Mouse (Mus musculus): Measurements from ENCODE around the gene Grn. TPM values are rescaled to one million over a fixed set of nuclear protein-coding genes. Genes with fewer than 3 reads are reported as not detected.
A peak's percentile ranks its signal among the peaks of the same experiment; 100 is the strongest.

The Grn gene
- polyA plus RNA-seq, 1 experiment from 2014 or later, result 75.2 TPM

DNA sequence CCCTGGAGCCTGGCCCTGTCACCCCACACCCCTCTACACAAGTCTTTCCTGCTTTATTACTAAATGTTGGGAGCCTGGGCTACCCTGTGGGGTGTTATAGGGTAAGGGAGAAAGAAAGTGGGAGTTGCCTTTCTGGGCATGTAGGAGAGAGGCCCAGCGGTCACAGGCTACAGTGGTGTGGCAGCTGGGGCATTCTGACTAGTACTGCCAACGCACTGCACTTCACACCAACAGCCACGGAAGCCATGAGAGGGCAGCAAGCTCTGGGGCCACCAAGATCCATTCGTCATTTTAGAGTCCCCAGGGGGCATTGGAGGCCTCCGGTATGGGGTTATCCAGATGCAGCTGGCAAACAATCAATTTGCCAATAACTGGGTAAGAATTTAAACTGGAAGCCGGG is 12.0 kb downstream of the Grn start:
- H3K4me3 ChIP-seq, result no peak overlapping the region
- no peak overlapping the region for H3K4me2 ChIP-seq
- H3K4me1 ChIP-seq, result peaks cover 51% of the 10 kb centered on the region
- no peak overlapping the region for H3K9ac ChIP-seq
- H3K36me3 ChIP-seq (replicated peaks), result peaks cover 26% of the 10 kb centered on the region
- no peak overlapping the region for H3K27ac ChIP-seq
- H3K9me3 ChIP-seq, result no peaks in the 10 kb centered on the region
- H3K27me3 ChIP-seq (replicated peaks), result no peaks in the 10 kb centered on the region
- WGBS, result 90% methylated on average over 6 of the region's 6 CpGs
- ATAC-seq (replicated peaks), result no peak

DNA sequence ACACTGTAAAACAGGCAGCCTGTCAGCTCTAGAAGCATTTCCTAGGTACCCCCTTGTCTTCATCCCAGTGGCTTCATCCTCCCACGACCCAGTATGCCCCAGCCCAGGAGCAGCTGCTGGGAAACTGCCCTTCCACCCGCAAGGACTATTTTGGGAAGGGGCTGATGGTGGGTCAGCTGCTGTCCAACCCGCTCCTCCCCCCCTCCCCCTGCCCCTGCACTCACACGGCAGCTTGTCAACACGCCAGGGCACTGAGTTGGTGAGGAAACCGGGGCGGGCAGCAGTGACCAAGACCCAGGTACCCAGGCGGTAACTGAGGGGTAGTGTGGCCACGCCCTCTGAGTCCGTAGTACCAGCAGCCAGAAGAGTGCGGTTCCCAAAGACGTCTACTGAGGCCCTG is 13.6 kb downstream of the Grn start:
- Histone ChIP-seq H3K27ac (no peak overlapping the region), H3K4me1 (peaks cover 46% of the 10 kb centered on the region), H3K4me3 (no peak overlapping the region), H3K36me3 (replicated peaks) (peaks cover 26% of the 10 kb centered on the region), H3K27me3 (replicated peaks) (no peaks in the 10 kb centered on the region), H3K9ac (no peak overlapping the region), H3K9me3 (no peaks in the 10 kb centered on the region), H3K4me2 (peak overlapping the region; percentile 5; the same call in 1 of the 2 replicates)
- WGBS, result 70% methylated on average over 12 of the region's 12 CpGs
- ATAC-seq (replicated peaks), result no peak

DNA sequence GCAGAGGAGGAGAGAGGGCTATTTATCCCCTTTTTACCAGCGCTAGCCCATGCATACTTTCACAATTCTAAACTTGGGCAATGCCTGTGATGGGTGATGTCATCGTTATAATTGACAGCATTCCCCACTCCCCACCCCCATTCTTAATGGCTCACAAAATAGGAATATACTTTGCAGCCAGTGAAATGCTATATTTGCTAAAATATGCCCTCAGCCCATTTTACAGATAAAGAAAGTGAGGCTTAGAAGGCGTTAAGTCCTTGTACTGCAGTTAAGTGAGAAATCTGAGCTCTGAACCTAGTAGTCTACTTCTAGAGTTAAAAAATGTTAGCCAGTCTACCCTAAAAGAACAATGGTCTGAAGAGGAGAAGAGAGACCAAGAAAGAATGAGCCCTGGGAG is 14.2 kb downstream of the Grn start:
- 75% methylated on average over 3 of the region's 3 CpGs for WGBS

DNA sequence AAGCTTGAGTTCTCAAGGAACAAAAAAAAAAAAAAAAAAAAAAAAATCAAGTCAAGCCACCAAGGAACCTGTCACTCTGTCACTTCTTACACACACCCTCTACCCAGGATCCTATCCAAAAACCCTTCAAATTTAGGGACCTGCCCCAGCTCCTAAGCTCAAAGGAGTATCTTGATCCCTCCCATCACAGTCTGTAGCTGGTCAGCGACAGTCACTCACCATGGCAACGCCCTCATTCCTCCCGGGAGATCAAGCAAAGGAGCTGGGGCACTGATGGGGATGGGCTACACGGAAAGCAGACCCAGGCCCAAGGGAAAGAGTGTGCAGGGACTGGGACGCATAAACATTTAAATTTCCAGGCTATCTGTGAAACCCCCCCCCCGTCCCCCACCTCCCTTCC is 14.7 kb downstream of the Grn start:
- peak overlapping the region; percentile 99 for H3K9ac ChIP-seq
- WGBS, result 7% methylated on average over 6 of the region's 6 CpGs
- peak overlapping the region; percentile 99 for H3K27ac ChIP-seq

More for the DNA sequence above, 14.2 kb downstream of the Grn start:
- Histone ChIP-seq H3K27ac (no peak overlapping the region), H3K4me2 (peak overlapping the region; percentile 85; the same call in 1 of the 2 replicates), H3K4me1 (peaks cover 44% of the 10 kb centered on the region), H3K27me3 (replicated peaks) (no peaks in the 10 kb centered on the region; the same call in 1 of the 2 replicates), H3K9me3 (no peaks in the 10 kb centered on the region), H3K36me3 (replicated peaks) (peaks cover 23% of the 10 kb centered on the region), H3K4me3 (peak overlapping the region; percentile 97; the same call in 1 of the 2 replicates), H3K9ac (no peak overlapping the region)
- no peak for ATAC-seq (replicated peaks)

DNA sequence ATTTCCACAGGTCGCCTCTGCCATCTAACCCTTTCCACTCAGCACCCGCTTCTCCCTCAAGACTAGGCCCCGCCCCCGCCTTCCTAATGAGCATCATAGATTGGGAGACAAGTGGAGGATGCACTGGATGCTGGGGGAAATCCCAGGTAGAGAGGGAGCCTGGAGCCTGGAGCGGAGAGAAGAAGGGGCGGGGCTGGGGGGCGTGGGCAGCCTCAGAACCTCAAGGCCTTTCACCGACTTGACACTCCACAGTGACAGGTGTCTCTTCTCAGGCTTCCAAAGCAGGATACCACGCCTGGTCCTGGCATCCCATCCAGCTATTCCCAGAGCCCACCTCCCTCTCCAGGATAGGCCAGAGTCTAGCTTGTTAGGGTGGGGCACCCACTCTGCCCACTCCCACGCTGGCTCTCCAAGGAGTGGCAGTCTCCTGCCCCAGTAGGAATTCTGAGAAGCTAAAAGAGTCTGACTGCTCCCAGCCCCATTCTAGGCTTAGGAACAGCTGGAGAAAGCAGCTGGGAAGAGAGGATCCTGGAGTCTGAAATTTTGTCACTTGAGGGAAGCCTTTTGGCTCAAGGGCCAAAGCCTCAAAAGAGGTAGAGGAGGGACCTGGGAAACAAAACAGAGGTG is 15.3 kb downstream of the Grn start:
- 13% methylated on average over 10 of the region's 10 CpGs for WGBS
- peak overlapping the region; percentile 85 for H3K4me2 ChIP-seq
- ATAC-seq (replicated peaks), result no peak

More for the DNA sequence above, 14.7 kb downstream of the Grn start:
- H3K4me1 ChIP-seq, result peaks cover 44% of the 10 kb centered on the region
- peak overlapping the region; percentile 97 for H3K4me3 ChIP-seq
- peak overlapping the region; percentile 85 for H3K4me2 ChIP-seq
- no peaks in the 10 kb centered on the region; the same call in 1 of the 2 replicates for H3K27me3 ChIP-seq (replicated peaks)
- no peak for ATAC-seq (replicated peaks)
- no peaks in the 10 kb centered on the region for H3K9me3 ChIP-seq
- H3K36me3 ChIP-seq (replicated peaks), result peaks cover 19% of the 10 kb centered on the region; the same call in 1 of the 2 replicates

DNA sequence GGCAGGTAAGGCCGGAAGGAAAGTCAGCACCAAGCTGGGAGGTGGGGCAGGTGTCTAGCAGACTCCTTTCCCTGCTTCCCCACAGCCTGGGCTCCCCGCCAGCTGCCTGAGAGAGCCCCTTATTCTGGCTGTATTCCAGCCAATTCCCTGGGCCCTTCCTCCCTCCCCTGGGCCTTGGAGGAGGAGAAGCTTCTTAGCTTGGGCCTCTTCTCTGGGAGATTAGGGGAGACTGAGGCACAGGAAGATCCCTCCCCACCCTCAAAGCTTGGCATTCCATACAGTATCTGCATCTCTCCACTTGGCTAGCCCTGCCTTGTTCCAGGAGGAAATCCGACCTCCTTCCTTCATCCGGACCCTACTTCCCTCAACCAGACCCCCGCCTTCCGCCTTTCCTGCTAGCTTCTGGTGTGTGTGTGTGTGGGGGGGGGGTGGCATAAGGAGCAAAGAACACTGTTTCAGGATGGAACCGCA is 15.8 kb downstream of the Grn start:
- peak overlapping the region; percentile 99 for H3K9ac ChIP-seq
- H3K4me1 ChIP-seq, result peaks cover 44% of the 10 kb centered on the region
- H3K4me3 ChIP-seq, result peak overlapping the region; percentile 97
- H3K27ac ChIP-seq, result peak overlapping the region; percentile 99
- no peaks in the 10 kb centered on the region for H3K9me3 ChIP-seq
- peak overlapping the region; percentile 85 for H3K4me2 ChIP-seq
- WGBS, result 4% methylated on average over 7 of the region's 7 CpGs
- H3K27me3 ChIP-seq (replicated peaks), result no peaks in the 10 kb centered on the region; the same call in 1 of the 2 replicates
- peak; percentile 34; the same call in 1 of the 2 replicates for ATAC-seq (replicated peaks)
- peaks cover 9% of the 10 kb centered on the region; the same call in 1 of the 2 replicates for H3K36me3 ChIP-seq (replicated peaks)

More for the DNA sequence above, 15.3 kb downstream of the Grn start:
- peak overlapping the region; percentile 99 for H3K9ac ChIP-seq
- no peaks in the 10 kb centered on the region for H3K9me3 ChIP-seq
- H3K4me3 ChIP-seq, result peak overlapping the region; percentile 97
- H3K4me1 ChIP-seq, result peaks cover 44% of the 10 kb centered on the region
- peak overlapping the region; percentile 99 for H3K27ac ChIP-seq
- peaks cover 13% of the 10 kb centered on the region; the same call in 1 of the 2 replicates for H3K36me3 ChIP-seq (replicated peaks)
- H3K27me3 ChIP-seq (replicated peaks), result no peaks in the 10 kb centered on the region; the same call in 1 of the 2 replicates

DNA sequence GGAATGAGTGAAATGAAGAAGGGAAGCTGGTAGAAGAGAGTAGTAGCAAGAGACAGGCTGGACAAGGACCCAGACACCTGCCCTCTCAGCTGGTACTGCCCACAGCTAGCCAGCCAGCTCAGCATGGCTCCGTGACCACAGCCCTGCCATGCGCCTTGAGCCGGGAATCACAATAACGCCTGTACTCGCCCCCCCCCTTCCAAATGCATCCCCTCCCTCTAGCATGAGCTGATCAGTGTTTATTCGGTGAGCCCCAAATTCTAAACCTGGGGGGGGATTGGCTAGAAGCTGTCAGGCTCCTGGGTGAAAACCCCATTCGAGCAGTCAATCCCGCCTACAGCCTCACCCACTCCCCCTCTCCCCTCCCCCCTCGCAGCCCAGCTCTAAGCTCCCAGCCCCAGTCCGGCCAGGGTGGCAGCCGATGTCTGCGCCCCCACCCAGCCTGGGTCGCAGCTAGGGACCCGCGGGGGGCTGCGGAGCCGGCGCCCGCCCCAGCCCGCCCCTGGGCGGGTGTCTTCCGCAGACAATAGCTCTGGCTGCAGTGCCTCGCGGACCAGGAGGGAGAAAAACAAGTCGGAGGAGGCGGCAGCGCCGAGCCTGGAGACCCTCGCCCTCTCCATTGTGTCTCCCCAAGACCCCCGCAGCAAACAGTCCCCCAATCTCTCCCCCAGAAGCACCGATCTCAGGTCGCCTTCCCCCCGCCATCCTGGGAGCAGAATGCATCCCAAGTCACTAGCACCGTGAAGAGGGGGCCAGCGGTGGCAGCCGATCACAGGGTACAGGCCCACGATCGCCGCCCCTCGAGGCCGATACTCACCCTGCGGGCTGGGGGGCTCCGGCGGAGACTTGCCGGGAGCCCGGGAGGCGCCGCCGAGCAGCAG is 16.7 kb downstream of the Grn start:
- H3K4me2 ChIP-seq, result peak overlapping the region; percentile 85
- H3K9me3 ChIP-seq, result no peaks in the 10 kb centered on the region
- H3K27ac ChIP-seq, result peak overlapping the region; percentile 99
- peaks cover 44% of the 10 kb centered on the region for H3K4me1 ChIP-seq
- peaks cover 4% of the 10 kb centered on the region; the same call in 1 of the 2 replicates for H3K27me3 ChIP-seq (replicated peaks)
- peak overlapping the region; percentile 99 for H3K9ac ChIP-seq
- WGBS, result under 1% methylated on average over 40 of the region's 49 CpGs
- peak overlapping the region; percentile 97 for H3K4me3 ChIP-seq
- H3K36me3 ChIP-seq (replicated peaks), result peaks cover 9% of the 10 kb centered on the region; the same call in 1 of the 2 replicates
- peak; percentile 68 for ATAC-seq (replicated peaks)

DNA sequence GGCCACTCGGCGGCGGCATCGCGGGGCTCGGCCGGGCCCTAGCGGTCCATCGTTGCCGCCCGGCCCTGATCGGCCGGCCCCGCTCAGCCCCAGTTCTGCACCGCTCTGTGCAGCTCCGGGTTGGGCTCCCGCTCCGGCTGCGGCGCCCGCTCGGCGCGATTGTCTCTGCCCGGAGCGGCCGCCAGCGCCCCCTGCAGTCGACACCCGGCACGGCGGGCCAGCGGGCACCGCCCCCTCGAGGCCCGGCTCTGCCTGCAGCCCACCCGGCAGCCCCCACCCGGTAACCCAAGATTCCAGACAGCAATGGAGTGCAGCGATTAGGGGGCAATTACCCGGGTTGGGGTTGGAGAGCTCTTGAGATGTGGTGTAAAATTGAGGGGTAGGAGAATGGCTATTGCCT is 17.4 kb downstream of the Grn start, which contains the start of gene Fam171a2:
Fam171a2 (minus strand) TSS at position 186 of the 400 bp plus-strand sequence.
- Histone ChIP-seq H3K4me3 (peak within 1 kb of the TSS; percentile 97), H3K27ac (peak within 1 kb of the TSS; percentile 99), H3K9me3 (no peaks in the 10 kb centered on the region), H3K27me3 (replicated peaks) (peaks cover 4% of the 10 kb centered on the region; the same call in 1 of the 2 replicates), H3K4me1 (peaks cover 44% of the 10 kb centered on the region), H3K36me3 (replicated peaks) (0 out of 2 replicates have a peak, but pooled peaks cover 9% of the 10 kb centered on the region), H3K4me2 (peak within 1 kb of the TSS; percentile 85), H3K9ac (peak within 1 kb of the TSS; percentile 99)
- peak; percentile 80 for ATAC-seq (replicated peaks)
- 0% methylated on average over 35 of the region's 40 CpGs for WGBS

DNA sequence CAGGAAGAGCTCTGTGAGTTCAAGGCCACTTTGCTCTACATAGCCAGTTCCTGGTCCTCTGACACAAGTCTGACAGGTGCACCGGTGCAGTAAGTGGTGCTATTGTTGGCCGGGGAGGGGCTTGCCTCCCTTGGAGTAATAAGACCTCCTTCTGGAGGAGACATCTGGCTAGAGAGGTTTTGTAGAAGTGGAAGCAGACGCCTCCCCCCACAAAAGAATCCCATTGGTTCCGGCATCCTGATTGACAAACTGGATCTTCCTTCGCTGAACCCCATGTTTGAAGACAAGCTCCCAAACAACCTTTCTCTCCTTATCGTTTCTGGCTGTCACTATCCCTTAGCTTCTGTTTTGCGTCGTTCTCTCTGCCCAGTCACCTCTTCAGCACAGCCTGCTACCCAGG is 18.2 kb downstream of the Grn start:
- Histone ChIP-seq H3K9ac (no peak overlapping the region), H3K4me3 (no peak overlapping the region; the same call in 1 of the 2 replicates), H3K4me1 (peaks cover 44% of the 10 kb centered on the region), H3K9me3 (no peaks in the 10 kb centered on the region), H3K36me3 (replicated peaks) (0 out of 2 replicates have a peak, but pooled peaks cover 4% of the 10 kb centered on the region), H3K27ac (no peak overlapping the region), H3K27me3 (replicated peaks) (peaks cover 4% of the 10 kb centered on the region; the same call in 1 of the 2 replicates), H3K4me2 (peak overlapping the region; percentile 85)
- WGBS, result 14% methylated on average over 8 of the region's 8 CpGs
- no peak for ATAC-seq (replicated peaks)

DNA sequence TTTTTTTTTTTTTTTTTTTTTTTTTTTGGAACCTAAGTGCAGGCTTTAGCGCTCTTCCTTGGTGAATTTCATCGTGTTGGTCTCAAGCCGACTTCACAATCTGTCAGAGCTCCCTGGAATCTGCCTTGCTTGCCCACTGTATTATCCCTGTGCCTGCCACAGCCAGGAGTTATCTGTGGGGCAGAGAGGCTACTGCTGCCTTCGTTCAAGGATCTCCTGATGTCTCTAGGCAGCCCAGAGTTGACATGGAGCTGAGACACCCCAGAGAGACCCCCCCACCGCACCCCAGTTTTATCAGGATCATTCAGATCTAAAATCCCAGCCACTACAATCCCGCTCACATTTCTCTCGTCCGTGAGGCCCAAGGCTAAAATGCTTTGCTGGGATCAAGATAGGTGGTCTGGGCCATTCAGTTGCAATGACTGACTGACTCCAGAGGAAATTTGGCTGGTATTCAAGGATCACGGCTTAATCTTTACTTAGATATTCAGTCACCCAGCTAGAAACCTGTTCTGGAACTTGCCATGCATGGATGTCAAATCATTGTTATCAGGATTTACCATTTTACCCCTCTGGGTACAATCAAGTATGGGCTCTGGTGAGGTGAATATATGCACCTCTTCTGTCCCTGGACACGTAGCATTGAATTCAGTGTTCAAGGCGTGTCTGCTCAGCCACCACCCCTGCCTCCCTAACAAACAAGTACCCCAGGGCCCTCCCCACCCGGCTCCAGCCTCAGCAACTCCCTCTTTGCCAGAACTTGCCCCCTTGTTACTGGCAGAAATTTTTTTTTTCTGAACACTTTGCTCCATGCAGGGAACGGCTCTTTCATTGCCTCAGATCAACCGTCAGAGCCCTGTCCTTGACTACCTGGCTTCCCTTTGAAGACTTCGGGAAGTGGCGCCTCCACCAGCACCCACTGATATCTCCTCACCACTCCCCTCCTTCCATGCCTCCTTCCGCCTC is 19.2 kb downstream of the Grn start:
- Histone ChIP-seq H3K4me2 (no peak overlapping the region), H3K4me3 (no peak overlapping the region), H3K27me3 (replicated peaks) (peaks cover 4% of the 10 kb centered on the region; the same call in 1 of the 2 replicates), H3K9ac (no peak overlapping the region), H3K4me1 (peaks cover 35% of the 10 kb centered on the region), H3K36me3 (replicated peaks) (no peaks in the 10 kb centered on the region), H3K9me3 (no peaks in the 10 kb centered on the region), H3K27ac (no peak overlapping the region)
- 42% methylated on average over 17 of the region's 17 CpGs for WGBS
- no peak for ATAC-seq (replicated peaks)

DNA sequence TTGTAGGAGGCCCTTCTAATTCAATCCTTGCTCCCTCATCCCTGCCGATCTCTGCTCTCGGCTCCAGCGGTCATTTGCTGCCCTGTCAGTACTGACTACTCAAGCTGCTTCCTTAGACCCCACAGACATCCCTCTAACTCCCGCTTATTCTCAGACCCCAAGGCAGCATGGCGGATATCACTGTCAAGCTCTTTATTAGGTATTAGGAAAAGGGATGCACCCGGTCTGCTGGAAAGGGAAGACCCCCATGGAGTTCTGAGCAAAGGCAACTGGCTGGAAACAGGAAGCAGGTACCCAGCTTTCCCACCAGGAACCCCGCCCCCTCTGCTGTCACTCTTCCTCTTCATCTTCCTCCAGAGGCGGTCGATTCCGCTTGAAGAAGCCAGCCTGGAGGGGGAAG is 23.0 kb downstream of the Grn start:
- peaks cover 12% of the 10 kb centered on the region; the same call in 1 of the 2 replicates for H3K27me3 ChIP-seq (replicated peaks)
- H3K9ac ChIP-seq, result no peak overlapping the region
- H3K27ac ChIP-seq, result no peak overlapping the region
- H3K4me1 ChIP-seq, result peaks cover 23% of the 10 kb centered on the region
- no peak overlapping the region for H3K4me2 ChIP-seq
- ATAC-seq (replicated peaks), result no peak
- no peak overlapping the region for H3K4me3 ChIP-seq
- H3K36me3 ChIP-seq (replicated peaks), result no peaks in the 10 kb centered on the region
- no peaks in the 10 kb centered on the region for H3K9me3 ChIP-seq
- 18% methylated on average over 10 of the region's 10 CpGs for WGBS
